Mouse (Mus musculus): ENCODE measurements at regions not wholly inside any gene's neighbourhood (a gene's known extent, or its start where the extent isn't known, plus 50 kb on each side); places are given as distances from the start of the nearest gene placed in this dataset.

- TF ChIP-seq CTCF (IDR thresholded peaks at IDR 0.05; ENCODE audit: insufficient read depth, low read depth, low read length) = 0 out of 2 replicates have a peak, but pooled peaks have one; percentile 9
- no peak for TF ChIP-seq POLR2A (IDR thresholded peaks at IDR 0.05; ENCODE audit: insufficient read depth, low read depth, low read length)
These were observed 128.2 kb upstream of the Aco1 start for GRCm38 (mm10) chr4:40014666-40015065.

All from olfactory bulb, adult 2 months (tissue).